Mouse (Mus musculus) small intestine, adult 2 months (tissue): Measurements from ENCODE around the gene Antxr2.
A peak's percentile ranks its signal among the peaks of the same experiment; 100 is the strongest.

Experiments
- CTCF ChIP-seq: fragments of 200-500 bp; IDR thresholded peaks from 2 replicates; pipeline ENCODE4 v1.5.1; 2012; ENCODE audit warnings: low read depth, mild to moderate bottlenecking, control low read depth, inconsistent platforms, low read length, moderate library complexity, mixed read lengths; ENCODE audit not compliant: insufficient replicate concordance, insufficient read length; ENCODE audit errors: extremely low read depth
- POLR2A ChIP-seq: fragments of 200-500 bp; IDR thresholded peaks from 2 replicates; pipeline ENCODE4 v1.6.1; 2012; ENCODE audit warnings: low read depth, mild to moderate bottlenecking, control low read depth, inconsistent platforms, low read length, moderate library complexity

DNA sequence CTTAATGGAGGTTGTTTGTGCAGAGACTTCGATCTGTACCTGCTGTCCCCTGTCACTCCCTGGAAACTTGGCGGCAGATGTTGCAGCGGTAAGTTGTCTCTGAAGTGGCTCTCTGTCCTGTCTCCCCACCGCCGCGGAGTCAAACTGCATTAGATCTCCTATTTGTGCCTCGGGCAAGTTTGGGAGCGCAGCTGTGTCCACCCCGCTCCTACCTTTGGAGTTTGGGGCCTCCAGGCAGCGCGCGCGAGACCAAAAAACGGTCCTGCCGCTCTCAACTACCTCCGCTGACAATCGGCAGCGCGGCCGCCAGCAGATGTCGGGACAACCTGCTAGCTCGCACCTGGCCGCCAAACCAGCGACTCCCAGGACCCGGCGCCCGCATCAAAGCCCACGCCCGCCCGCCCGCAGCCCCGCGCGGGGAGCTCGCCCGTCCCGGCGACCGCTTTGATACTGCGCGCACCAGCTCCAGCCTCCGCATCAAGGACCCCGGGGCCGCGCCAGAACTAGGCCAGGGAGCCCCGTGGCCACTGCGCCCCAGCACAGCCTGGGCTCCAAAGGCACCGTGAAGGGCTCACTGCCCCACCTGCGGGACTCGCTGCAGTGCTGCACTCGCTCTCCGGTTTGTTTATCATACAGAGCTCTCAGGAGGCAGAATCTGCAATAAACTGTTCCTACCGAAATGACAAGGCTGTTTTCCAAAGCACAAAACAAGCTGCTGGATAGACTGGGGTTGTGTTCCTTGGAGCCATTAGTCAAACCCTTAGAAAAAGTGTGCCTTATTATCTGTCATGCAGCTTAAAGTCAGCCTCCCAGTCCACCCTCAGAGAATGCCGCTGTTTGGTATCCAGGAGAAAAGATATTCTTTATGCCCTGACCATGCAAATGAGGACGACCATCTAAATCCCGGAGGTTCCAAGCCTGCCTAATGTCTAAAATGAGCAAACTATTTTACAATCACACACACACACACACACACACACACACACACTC lies 95.4 kb downstream of the Antxr2 start:
- TF ChIP-seq CTCF (peak; percentile 11; the same call in 1 of the 2 replicates), POLR2A (no peak)
